Mouse (Mus musculus) lung, postnatal 25 days (tissue): ENCODE results near the gene Lgals1.

Experiments used
- DNase-seq: peaks from one replicate; pipeline ENCODE4 v3.0.0; 2022; ENCODE audit warnings: low spot score

Gene Lgals1

DNA sequence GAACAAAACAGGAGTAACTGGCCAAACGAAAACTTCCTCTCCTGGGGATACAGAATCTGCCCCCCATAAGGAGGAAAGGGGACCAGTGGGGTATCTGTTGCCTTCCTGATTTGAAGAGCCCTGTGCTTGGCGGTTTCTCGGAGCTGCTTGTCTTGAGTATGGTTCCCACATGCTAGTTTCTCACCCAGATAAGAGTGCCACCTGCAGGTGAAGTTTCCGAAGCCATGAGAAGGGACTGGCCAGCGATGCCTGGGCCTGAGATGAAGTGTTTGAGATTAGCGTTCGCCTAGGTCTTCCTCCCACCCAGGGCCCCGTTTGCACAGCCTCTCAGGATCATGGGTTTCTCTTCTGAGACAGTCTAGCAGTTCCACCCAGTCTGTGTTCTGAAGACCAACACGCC, 14.5 kb upstream of the Lgals1 start:
- no peak for DNase-seq

DNA sequence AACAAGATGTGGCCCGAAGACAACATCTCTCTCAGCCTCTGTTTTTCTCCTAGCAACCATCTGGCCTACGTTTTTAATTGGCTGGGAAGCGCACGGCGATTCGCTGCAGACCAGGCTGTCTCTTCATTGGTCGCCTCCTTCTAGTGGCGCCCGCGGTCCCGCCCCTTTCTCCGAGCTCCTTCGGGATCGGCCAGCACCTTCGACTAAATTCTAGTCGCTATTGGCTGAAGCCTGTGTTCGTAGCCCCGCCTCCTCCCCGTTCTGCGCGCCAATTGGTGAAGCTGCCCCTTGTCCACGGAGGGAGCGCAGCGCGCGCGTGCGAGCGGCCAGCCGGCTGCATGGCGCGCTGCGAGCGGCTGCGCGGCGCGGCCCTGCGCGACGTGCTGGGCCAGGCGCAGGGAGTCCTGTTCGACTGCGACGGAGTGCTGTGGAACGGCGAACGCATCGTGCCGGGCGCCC, 12.9 kb upstream of the Lgals1 start, which contains the start of gene Pdxp:
Gene Pdxp (plus strand): TSS at position 288 of the 459 bp plus-strand sequence.
- peak; percentile 95 for DNase-seq

DNA sequence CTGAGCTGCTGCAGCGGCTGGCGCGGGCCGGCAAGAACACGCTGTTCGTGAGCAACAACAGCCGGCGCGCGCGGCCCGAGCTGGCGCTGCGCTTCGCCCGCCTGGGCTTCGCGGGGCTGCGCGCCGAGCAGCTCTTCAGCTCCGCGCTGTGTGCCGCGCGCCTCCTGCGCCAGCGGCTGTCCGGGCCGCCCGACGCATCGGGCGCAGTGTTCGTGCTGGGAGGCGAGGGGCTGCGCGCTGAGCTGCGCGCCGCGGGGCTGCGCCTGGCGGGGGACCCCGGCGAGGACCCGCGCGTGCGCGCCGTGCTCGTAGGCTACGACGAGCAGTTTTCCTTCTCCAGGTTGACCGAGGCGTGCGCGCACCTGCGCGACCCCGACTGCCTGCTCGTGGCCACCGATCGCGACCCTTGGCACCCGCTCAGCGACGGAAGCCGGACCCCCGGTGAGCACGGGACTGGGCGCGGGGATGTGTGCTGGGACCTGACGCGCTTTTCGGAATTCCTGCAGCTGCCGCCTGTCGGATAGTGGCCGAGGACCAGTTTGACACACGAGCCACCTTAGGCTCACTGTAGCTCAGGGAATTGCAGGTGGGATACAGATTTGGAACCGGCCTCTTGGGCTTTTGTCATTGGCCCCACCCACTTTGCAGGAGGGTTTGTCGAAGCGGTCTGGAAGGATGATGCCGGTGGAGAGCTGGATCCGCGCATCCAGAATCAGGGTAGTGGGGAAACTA, 12.3 kb upstream of the Lgals1 start:
- DNase-seq: no peak

DNA sequence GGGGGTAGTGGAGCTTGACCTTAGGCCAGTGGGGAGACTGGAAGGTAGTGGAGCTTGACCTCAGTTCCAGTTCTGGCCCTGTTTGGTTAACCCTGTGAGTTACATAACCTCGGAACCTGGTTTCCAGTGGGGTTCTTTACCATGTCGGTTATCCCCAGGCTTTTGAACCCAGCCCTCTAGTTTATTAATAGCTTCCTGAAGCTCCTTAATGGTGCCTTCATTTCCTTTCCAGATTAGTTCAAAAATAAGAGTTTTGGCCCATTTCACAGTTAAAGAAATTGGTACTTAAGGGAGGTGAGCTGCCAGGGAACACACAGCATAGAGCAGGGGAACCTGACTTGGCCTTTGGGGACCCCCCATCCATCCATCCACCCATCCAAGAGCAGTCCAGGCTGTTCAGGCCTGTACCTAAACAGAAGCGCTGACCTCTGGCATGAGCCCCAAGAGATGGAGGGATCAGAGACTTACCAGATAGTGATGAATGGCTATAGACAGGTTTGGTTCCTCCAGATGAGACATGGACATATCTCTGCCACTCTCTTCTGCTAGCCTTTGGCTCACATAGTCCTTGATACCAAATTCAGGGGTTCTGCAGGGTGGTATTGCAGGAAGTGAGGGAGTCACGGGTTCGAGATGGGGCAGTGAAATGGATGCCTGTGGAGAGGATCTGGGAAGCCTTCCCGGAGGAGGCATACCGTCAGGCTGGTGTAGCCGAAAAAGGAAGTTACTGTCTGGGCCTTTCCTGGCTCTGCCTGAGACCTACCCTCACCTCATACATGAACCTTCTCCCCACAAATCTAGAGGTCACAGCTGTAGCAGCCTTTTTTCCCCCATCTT, 11.5 kb upstream of the Lgals1 start:
- DNase-seq: no peak

DNA sequence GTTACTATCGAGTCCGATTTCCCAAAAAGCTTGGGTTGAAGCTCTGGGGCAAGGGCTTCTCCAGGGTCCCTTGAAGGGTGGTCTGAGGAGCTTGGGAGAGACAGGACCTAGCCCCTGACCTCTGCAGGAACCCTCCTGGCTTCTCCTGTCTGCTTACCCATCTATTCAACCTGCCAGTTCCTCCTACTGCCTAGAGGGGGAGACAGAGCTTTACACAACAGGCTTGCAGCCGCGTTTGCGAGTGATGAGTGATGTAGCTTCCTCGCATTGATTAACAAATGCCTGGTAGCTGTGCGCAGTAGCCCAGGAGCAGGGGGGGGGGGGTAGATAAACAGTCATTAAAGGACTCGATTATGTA, 10.9 kb upstream of the Lgals1 start:
- DNase-seq: peak; percentile 83

DNA sequence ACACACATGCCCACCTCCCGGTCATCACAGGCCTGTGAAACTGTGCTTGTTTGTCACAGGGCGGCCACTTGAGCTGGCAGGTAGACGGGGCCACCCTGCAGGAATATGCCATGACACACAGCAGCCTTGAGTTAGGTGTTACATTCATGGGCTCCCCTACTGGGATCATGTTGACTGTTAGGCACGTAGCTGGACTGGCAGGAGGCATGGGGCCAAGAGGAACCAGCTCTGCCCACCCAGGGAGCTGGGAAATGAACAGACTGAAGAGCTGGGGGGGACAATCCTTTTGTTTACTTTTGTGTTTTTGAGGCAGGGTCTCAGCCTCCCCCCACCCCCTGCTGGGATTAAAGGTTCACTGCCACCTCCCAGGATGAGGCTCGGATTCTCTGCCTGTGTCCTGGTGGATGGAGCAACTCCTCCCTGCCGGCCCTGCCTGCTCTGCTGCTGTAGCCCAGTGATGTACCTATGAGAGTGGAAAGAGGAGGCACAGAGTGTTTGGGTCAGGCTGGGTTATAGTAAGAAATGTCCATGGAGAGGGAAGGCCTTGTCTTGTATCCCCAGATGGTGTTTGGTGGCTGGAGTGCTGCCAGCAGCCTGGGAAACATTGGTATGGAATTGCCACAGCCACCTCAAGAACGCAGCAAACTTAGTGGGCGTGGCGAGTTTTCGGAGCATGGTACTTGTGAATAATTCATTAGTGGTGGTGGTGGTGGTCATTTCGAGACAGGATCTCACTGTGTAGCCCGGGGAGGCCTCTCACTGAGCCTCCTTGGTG, 10.3 kb upstream of the Lgals1 start:
- no peak for DNase-seq

DNA sequence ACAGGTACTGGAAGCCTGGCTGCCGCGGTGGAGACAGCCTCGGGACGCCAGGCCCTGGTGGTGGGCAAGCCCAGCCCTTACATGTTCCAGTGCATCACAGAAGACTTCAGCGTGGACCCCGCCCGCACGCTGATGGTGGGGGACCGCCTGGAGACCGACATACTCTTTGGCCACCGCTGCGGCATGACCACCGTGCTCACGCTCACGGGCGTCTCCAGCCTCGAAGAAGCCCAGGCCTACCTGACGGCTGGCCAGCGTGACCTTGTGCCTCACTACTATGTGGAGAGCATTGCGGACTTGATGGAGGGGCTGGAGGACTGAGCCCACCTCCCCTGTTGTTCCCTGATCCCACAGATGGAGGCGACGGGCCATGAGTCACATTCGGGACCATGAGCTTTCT, 8.4 kb upstream of the Lgals1 start:
- DNase-seq: no peak

DNA sequence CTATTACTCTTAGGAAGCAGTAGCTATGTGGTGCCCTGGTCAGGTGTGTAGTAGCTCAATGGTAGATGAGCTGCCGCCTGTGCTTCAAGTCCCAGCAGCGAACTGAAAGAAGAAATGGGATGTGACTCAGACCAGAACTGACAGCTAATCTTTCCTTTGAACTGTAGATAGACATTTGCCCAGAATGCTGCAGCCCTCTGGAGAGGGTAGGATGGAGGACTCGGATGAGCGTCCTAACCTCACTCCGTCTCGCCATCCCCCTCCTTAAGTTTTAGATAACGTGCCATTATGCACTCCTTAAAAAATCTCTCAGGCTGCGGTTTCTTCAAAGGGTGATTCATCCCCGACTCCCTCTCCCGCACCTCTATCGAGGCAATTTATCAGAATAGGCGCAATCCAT, 6.6 kb upstream of the Lgals1 start:
- DNase-seq: no peak

DNA sequence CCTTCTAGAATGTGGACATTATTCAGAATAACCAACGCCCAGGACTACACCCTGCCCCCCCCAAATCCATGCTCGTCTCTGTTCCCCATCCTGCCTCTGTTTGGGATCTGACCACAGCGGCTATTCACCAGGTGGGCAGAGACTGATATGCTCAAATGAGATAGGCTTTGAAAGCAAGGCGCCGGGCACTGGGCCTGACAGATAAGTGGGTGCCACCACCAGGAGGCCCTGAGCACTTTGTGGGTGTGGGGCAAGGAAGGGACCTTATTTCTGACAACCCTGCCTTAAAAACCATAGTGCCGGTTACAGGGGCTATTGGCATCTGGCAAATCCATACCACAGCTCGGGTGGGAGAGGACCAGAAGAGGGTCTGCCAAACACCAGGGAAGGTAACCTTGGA, 3.8 kb upstream of the Lgals1 start:
- DNase-seq: no peak

DNA sequence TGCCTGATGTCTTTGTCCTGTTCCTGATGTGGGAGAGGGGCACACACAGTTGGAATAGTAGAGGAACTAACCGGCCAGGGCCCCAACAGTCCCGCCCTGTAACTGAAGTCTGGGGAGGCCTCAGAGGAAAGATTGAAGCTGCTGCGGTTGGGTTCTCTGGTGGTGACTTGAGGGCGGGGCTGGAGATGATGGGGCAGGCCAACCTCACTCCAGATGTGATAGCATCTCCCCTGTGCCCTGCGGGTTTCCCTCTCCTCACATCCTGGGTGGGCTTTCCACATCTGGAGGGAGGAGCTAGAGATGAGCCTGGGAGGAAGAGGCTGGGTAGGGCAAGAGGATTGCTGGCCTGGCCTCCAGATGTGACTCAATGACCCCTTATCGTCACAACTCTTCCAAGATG, 2.9 kb upstream of the Lgals1 start:
- DNase-seq: no peak

DNA sequence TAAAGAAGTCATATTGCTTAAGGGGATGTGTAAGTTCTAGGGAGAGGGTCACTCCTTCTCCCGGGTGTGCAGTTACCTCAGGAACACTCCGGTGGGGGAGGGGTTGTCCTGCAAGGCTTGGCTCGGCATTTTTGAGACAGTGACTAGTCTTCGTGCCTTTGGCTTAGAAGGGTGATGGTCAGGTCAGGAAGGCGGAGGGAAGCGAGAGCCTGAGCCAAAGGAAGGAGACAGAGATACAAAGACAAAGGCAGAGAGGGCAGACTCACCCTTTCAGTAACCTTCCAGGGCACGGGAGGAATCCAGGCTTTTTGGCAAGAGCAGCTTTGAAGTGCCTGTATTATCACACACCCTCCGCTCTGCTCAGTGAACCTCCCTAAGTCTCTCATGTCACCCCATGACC, 1.4 kb upstream of the Lgals1 start:
- DNase-seq: no peak

DNA sequence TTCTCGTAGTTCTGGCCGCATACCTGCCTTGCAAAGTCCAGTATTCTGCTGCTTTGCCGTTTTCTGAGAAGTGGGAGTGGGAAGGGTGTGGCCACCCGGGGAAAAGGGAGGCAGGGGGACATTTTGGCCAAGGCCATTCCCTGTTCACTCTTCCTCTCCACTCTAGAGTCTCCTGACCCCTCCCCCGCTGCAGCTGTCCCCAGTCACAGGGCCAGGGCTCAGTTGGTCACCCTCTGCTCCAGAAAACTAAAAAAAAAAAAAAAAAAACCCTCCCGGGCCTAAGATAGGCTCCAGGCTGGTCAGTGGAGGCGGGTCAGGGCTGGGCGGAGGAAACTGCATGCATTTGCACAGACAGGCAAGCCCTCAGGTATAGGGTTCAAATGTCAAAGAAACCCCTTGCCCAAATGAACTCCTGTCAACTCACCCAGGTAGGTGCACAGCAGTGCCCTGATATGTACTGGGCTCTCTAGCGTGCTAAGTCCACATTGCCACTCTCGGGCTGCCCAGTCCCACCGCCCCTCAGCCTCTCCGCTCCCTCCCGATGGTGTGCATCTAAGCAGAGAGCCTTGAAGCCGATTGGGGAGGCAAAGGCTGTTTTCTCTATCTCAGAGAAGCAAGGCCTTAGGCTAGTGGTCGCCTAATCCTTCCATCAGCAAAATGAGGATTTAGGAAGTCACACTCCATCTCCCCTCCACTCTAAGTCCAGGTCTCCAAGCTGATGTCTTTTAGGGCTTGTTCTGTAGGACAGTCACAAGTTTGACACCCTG, 679 bp downstream of the Lgals1 start:
- DNase-seq: no peak

DNA sequence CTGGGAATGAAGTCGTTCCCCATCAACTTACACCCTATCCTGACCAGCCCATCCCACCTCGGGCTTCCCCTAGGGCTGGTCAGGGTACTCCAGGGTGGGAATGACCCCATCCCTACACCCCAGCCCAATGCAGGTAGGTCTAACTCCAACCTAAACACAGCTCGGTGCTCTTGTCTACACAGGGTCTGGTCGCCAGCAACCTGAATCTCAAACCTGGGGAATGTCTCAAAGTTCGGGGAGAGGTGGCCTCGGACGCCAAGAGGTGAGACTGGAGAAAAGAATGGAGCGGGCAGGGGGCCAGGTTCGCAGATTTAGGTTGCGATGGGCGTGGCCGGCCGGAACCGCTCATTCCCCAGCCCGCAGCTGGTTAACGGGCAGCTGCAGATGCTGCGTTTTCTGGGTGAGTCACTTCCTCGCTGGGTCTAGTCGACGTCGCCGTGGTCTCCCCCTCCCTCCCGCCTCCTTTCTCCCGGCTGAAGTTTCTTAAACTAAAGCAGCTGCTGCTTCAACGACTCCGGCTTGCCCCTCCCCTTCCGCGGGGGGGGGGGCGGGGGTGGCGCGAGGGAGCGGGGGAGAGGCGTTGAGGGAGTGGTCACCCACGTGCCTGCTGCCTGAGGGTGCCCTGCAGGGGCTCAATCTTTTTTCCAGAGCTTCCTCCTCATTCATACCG, 1.4 kb downstream of the Lgals1 start:
- peak; percentile 83 for DNase-seq

DNA sequence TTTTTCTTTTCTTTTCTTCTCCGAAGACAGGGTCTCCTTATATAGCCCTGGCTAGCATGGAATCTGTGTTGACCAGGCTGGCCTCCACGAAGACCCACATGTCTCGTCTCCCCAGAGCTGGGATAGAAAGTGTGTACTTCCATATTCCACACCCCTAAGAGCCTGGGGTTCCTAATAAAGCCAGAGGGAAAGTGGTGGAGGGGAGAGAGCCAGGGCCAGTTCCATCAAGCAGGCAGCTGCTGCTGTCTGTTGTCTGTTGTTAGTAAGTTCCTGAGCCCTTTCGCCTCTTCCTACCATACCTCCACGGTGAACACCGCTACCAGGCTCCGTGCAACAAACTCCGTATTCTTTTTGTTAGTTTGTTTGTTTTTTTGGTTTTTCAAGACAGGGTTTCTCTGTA, 2.0 kb downstream of the Lgals1 start:
- no peak for DNase-seq

DNA sequence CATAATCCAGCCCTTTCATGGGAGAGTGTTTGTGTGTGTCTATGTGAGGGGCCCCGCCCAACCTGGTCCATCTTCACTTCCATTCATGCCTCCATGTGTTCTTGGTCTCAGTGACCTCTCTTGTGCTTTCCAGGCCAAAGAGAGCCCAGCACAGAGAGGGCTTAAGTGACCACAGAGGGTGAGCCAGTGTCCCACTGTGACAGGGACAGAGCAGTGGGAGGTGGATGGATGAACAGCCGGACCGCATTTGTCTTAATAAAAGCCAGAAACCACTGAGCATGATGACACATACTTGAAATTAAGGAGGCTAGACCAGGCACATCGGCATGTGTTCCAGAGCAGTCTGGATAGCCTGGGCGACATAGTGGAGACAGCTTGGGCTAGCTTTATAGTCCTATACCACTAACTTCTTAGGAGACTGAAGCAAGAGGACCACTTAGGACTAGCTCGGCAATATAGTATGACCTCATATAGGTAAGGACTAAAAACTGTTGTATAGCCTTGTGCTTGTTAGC, 3.7 kb downstream of the Lgals1 start:
- DNase-seq: no peak

DNA sequence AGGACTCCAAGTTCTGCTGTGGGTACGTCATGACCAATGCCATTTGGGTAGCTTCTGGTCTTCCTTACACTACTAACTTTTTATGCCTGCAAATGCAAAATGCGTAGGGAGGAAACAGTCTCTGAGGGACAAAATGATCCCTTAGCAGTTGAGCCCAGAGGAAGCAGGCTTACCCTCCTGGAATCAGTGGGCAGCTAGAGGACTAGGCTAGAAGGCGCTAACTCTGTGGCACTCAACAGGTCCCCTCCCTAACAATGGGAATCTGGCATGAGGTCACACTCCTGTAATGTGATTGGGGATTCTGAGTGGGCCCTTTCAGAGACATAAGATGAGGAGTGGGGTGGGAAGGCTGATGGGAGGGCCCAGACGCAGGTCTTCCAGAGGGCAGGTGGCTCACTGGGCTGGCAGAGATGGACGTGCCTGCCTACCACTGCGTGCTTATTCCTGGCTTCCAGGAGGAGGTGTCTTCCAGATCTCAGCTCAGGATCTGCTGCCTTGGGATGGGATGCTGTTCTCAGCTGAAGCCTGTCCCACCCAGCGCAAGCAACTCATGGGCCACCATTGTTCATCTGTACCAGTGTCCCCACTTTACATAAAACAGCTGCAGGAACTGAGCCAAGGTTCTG, 4.4 kb downstream of the Lgals1 start:
- DNase-seq: no peak

DNA sequence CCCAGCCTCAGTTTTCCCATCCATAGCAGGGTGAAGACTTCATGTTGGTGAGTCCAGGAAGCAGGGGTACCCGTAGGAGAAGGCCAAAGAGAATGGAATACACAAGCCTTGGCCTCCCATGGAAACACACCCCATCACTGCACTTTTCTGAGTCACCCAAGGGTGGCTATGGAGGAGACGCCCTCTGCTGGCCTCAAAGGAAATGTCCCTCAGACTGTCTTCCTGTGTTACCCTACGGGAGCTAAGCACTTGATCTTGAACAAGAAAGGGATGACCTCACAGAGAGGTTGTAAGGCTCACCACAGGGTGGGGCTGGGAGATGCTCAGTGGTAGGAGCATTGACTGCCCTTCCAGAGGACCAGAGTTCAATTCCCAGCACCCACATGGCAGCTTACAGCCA, 5.1 kb downstream of the Lgals1 start:
- peak; percentile 72 for DNase-seq

DNA sequence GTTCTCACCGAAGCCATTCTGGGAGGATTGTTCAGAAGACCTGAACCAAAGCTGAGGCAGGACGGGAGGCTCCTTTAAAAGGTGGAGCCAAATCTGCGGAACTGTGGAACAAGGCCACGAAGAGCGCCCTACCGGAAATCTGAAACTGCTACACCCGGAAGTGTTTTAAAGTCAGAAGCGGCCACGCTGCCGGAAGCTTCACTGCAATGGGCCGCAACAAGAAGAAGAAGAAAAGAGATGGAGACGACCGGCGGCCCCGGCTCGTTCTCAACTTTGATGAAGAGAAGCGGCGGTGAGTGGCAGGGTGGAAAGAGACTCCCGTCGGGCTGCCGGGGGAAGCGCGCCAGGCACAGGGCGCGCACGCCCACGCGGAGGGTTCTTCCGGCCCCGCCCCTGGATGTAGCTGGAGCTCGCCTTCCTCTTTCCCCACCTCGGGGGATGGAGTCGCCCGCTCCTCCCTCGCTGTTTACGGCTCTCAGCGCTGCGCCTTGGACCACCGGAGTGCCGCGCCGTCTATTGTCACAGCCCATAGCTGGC, 8.3 kb downstream of the Lgals1 start, which contains the start of gene Nol12:
Gene Nol12 (plus strand): TSS at position 150 of the 537 bp plus-strand sequence.
- DNase-seq: peak; percentile 89

DNA sequence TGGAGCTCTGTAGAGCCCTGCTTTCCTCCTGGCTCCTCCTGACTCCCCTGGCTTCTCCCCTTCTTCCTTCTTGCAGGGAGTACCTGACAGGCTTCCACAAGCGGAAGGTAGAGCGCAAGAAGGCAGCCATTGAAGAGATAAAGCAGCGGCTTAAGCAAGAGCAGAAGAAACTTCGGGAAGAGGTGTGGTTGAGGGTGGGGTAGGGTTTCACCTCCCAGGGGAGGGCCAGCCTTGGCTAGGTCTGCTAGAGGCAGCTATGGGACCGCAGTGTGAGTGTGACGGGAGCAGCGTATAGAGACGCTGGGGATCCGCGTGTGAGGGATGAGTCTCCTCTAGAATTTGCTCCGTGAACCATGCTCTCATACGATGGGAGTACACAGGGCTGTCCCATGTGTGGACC, 9.9 kb downstream of the Lgals1 start:
- no peak for DNase-seq

DNA sequence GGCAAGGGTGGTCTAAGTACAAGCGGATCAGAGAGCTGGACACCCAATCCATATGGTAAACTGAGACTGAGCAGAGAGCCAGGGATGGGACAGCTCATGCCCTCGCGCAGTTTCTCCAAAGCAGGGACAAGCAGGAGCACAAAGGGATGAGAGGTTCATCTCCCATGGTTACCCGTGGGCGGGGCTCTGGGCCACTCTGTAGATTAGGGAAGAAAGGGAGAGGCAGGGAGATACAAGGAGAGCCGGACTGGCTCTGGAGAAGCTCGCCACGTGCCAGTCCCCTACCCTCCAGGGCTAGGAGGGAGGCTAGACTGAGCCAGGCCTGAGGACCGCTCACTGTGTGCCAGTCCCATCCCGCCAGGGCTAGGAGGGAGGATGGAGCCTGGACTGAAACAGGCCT, 10.8 kb downstream of the Lgals1 start:
- no peak for DNase-seq
